Mouse (Mus musculus) heart, embryonic 11.5 days (tissue): ENCODE measurements around the gene Hoxd8. TPM values are rescaled to one million over a fixed set of nuclear protein-coding genes. Genes with fewer than 3 reads are reported as not detected.

ENCODE experiments used
- ATAC-seq: fragments of 200-750 bp; cut with Nextera tagmentation; replicated peaks from 2 replicates; pipeline ENCODE4 v1.8.0; 2017; ENCODE audit warnings: moderate library complexity; ENCODE audit not compliant: insufficient number of reproducible peaks, low FRiP score, low TSS enrichment
- H3K27ac ChIP-seq: fragments of 300-500 bp; sonication (generic); 2 replicates; pipeline ENCODE4 v1.5.1; 2014; ENCODE audit warnings: mild to moderate bottlenecking, low read depth, low read length
- H3K27me3 ChIP-seq: fragments of 300-500 bp; sonication (generic); 2 replicates; pipeline ENCODE4 v1.6.1; 2014; ENCODE audit warnings: mild to moderate bottlenecking, low read length, mixed read lengths; ENCODE audit not compliant: control insufficient read depth, insufficient read depth
- H3K36me3 ChIP-seq: fragments of 300-500 bp; sonication (generic); 2 replicates; pipeline ENCODE4 v1.6.1; 2014; ENCODE audit warnings: mild to moderate bottlenecking, low read length, moderate library complexity, mixed read lengths; ENCODE audit not compliant: control insufficient read depth, insufficient read depth
- H3K4me1 ChIP-seq: fragments of 300-500 bp; sonication (generic); 2 replicates; pipeline ENCODE4 v1.6.1; 2014; ENCODE audit warnings: low read length; ENCODE audit not compliant: control insufficient read depth, insufficient read depth
- H3K4me2 ChIP-seq: fragments of 300-500 bp; sonication (generic); 2 replicates; pipeline ENCODE4 v1.6.1; 2014; ENCODE audit warnings: mild to moderate bottlenecking, moderate library complexity
- H3K4me3 ChIP-seq: fragments of 300-500 bp; sonication (generic); 2 replicates; pipeline ENCODE4 v1.5.1; 2014; ENCODE audit warnings: low read depth, low read length
- H3K9ac ChIP-seq: fragments of 300-500 bp; sonication (generic); 2 replicates; pipeline ENCODE4 v1.6.1; 2014; ENCODE audit warnings: mild to moderate bottlenecking, low read depth, low read length, moderate library complexity
- H3K9me3 ChIP-seq: fragments of 300-500 bp; sonication (generic); replicated peaks from 2 replicates; pipeline ENCODE4 v1.6.1; 2016; ENCODE audit warnings: low read length; ENCODE audit not compliant: control insufficient read depth
- WGBS: fragments of 180-500 bp; shearing (Covaris S2); extraction: QIAGEN DNeasy Blood & Tissue Kit; methylation state at CpG from one replicate; pipeline ENCODE4 v1.1.7; 2014; ENCODE audit not compliant: insufficient replicate concordance; 5-methylcytosine and 5-hydroxymethylcytosine counted together
- polyA plus RNA-seq: library from polyadenylated mRNA; unstranded; fragments of >200 nt; fragmentation: Nextera tagmentation; extraction: Ambion mirVana; gene quantifications from 2 replicates; pipeline ENCODE4 v1.2.1, GENCODE M21; 2014

The Hoxd8 gene
- polyA plus RNA-seq, 1 experiment from 2014 or later: 0.30 TPM

DNA sequence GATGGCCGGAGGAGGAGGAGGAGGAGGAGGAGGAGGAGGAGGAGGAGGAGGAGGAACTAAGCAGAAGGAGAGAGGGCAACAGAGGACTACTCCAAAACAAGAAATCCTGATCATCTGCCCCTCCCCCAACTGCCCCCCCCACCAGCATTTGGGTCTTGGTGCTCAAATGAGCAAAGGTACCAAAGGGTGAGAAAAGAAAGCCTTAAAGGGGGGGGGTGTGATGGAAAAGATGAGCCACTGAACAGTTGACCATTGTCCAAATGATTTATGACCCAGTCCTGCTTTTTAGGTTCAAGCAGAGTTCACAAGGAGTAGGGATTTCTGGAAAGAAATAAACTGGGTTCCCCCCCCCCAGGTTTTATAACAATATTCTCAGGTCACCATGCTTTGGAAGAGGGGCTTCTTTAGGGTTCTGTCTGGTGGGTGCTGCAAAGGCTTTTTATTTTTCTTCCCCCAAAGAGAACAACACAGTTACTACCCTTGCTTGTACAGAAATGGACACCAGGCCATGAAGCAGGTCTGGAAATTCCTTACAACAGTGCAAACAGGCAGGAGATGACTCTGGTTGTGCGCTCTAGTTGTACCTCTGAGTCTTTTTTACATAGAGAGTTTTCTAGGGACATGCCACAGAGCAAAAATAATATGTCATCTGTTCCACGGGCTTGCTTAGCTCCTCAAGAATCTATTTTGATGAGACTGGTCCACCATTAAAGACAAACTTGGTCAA lies 37.0 kb downstream of the Hoxd8 start:
- H3K9me3 ChIP-seq: no peaks in the 10 kb centered on the region
- 20% methylated on average over 2 of the region's 3 CpGs for WGBS
- H3K4me2 ChIP-seq: no peak overlapping the region
- H3K36me3 ChIP-seq: no peaks in the 10 kb centered on the region
- no peak for ATAC-seq
- H3K4me1 ChIP-seq: no peaks in the 10 kb centered on the region; the same call in 1 of the 2 replicates
- no peak overlapping the region for H3K9ac ChIP-seq
- peaks cover 96% of the 10 kb centered on the region for H3K27me3 ChIP-seq
- H3K4me3 ChIP-seq: no peak overlapping the region
- H3K27ac ChIP-seq: no peak overlapping the region

DNA sequence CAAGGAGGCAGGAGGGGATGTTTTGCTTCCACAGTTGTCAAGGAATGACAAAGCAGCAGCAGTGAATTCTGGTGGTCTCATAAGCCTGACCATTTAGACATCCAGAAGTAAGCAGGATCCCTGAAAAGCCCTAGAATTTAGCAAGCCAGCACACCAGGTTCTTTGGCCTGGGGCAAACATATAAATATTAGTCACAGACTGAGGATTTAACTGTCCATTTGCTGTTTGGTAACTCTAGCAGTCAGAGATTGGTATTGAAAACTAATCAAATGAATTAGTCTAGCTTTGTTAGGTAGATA lies 37.5 kb downstream of the Hoxd8 start:
- Histone ChIP-seq H3K9ac (no peak overlapping the region), H3K4me1 (no peaks in the 10 kb centered on the region; the same call in 1 of the 2 replicates), H3K27ac (no peak overlapping the region), H3K36me3 (no peaks in the 10 kb centered on the region), H3K4me2 (no peak overlapping the region), H3K4me3 (no peak overlapping the region), H3K27me3 (peaks cover 96% of the 10 kb centered on the region), H3K9me3 (no peaks in the 10 kb centered on the region)
- ATAC-seq: no peak

DNA sequence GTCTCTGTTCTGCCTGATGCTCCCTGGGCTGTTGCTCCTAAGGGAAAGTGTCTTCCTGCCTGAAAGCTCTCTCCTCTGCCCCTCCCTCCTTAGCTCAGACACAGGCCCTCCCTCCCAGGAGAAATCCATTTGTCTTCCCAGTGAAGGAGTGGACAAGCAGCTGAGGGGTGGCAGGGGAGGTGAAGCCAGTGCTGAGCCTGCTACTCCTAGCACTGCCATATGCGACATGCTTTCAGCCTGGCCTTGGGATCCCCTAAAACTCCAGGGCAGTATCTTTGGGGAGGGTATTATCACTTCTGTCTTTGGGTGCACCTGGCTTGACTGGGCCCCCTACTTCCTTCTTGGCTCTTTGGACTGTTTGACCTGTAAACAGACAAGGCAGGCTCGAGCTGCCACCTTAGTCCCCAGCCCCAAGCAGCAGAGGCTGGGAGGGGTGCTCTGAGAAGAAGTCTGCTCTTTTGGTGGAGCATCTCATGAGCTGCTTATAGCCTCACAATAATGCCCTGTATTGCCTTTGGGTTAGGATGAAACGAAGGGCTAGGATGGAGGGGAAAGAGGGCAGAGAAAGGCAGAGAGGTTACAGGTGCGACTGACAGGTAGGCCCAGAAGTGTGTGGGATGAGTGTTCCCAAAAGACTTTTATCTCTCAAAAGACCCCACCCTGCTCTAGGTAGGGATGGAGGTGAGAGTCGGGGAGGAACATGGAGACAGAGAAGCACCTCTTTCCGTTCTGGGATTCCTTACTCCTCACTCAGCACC lies 41.3 kb downstream of the Hoxd8 start:
- no peaks in the 10 kb centered on the region for H3K9me3 ChIP-seq
- H3K4me2 ChIP-seq: 0 out of 2 replicates have a peak overlapping the region, but pooled peaks have one; percentile 35
- WGBS: 5% methylated on average over 6 of the region's 6 CpGs
- H3K27me3 ChIP-seq: peaks cover 95% of the 10 kb centered on the region
- H3K4me3 ChIP-seq: 0 out of 2 replicates have a peak overlapping the region, but pooled peaks have one; percentile 23
- H3K4me1 ChIP-seq: no peaks in the 10 kb centered on the region
- H3K9ac ChIP-seq: no peak overlapping the region
- ATAC-seq: no peak
- H3K36me3 ChIP-seq: no peaks in the 10 kb centered on the region
- no peak overlapping the region for H3K27ac ChIP-seq

DNA sequence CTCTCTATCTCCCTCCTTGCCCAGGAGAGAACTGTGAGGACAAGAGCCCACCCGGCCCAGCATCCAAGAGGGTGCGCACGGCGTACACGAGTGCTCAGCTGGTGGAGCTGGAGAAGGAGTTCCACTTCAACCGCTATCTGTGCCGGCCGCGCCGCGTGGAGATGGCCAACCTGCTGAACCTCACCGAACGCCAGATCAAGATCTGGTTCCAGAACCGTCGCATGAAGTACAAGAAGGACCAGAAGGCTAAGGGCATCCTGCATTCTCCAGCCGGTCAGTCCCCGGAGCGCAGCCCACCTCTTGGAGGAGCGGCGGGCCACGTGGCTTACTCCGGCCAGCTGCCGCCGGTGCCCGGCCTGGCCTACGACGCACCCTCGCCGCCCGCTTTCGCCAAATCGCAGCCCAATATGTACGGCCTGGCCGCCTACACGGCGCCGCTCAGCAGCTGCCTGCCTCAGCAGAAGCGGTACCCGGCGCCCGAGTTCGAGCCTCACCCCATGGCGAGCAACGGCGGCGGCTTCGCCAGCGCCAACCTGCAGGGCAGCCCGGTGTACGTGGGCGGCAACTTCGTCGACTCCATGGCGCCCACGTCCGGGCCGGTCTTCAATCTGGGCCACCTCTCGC lies 42.0 kb downstream of the Hoxd8 start:
- WGBS: 1% methylated on average over 58 of the region's 58 CpGs
- no peak overlapping the region for H3K9ac ChIP-seq
- H3K27ac ChIP-seq: no peak overlapping the region
- no peaks in the 10 kb centered on the region for H3K4me1 ChIP-seq
- H3K4me2 ChIP-seq: peak overlapping the region; percentile 35
- peaks cover 96% of the 10 kb centered on the region for H3K27me3 ChIP-seq
- no peak for ATAC-seq
- no peaks in the 10 kb centered on the region for H3K9me3 ChIP-seq
- H3K4me3 ChIP-seq: peak overlapping the region; percentile 23
- H3K36me3 ChIP-seq: no peaks in the 10 kb centered on the region

- Histone ChIP-seq H3K27me3 (peaks cover 96% of the 10 kb centered on the region), H3K27ac (no peak overlapping the region), H3K4me3 (peak overlapping the region; percentile 23; the same call in 1 of the 2 replicates), H3K4me1 (no peaks in the 10 kb centered on the region), H3K9ac (no peak overlapping the region), H3K9me3 (no peaks in the 10 kb centered on the region), H3K4me2 (peak overlapping the region; percentile 35), H3K36me3 (no peaks in the 10 kb centered on the region)
- WGBS: 2% methylated on average over 24 of the region's 24 CpGs
- ATAC-seq: no peak
Observed at GRCm38 (mm10) chr2:74747006-74747405, 42.6 kb downstream of the Hoxd8 start.

GRCm38 (mm10) chr2:74747661-74748141 lies 43.3 kb downstream of the Hoxd8 start:
- no peak overlapping the region for H3K9ac ChIP-seq
- no peak overlapping the region for H3K4me3 ChIP-seq
- no peak for ATAC-seq
- peaks cover 97% of the 10 kb centered on the region for H3K27me3 ChIP-seq
- H3K4me2 ChIP-seq: no peak overlapping the region; the same call in 1 of the 2 replicates
- no peaks in the 10 kb centered on the region for H3K36me3 ChIP-seq
- H3K4me1 ChIP-seq: peaks cover 2% of the 10 kb centered on the region; the same call in 1 of the 2 replicates
- H3K9me3 ChIP-seq: no peaks in the 10 kb centered on the region
- WGBS: 10% methylated on average over 11 of the region's 11 CpGs
- no peak overlapping the region for H3K27ac ChIP-seq

- no peak overlapping the region for H3K9ac ChIP-seq
- no peak overlapping the region for H3K27ac ChIP-seq
- no peaks in the 10 kb centered on the region for H3K36me3 ChIP-seq
- H3K27me3 ChIP-seq: peaks cover 99% of the 10 kb centered on the region
- no peak overlapping the region for H3K4me2 ChIP-seq
- ATAC-seq: no peak
- H3K9me3 ChIP-seq: no peaks in the 10 kb centered on the region
- 7% methylated on average over 9 of the region's 9 CpGs for WGBS
- peaks cover 10% of the 10 kb centered on the region; the same call in 1 of the 2 replicates for H3K4me1 ChIP-seq
- H3K4me3 ChIP-seq: no peak overlapping the region
Observed at GRCm38 (mm10) chr2:74748436-74748995, 44.1 kb downstream of the Hoxd8 start.

DNA sequence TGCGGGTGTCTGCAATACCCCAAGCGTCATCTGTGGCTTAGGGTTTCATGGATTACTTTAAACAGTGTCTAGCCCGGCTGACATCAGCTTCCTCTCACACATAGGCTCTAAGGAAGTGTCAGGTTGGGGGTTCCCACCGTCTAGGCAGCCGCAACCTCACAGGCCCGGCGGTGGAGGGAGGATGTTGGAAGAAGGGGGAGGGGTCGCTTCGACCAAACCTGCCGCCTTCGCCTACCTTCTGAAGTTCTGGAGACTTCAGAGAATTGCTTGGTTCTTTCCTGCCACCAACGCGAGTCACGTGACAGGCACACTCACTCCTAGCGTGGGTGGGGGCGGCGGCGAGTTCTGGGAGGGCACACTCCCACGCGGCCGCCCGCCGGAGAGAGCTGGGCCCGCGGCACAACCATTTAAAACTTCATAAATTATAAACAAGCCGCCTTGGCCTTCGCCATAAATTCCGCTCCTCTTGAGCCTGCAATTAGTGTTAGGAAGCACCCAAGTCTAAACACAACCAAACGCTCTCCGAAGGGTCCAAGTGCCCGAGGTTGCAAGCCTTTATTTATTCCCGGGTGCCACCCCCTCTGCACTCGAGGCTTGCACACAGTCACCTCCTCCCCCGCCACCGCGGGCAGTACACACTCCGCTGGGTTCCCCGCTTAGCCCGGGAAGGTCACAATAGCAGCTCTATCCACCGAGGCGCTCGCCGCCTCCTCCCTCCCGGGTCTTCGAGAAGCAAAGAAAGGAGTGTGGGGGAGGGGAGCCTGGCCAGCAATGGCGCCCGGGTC lies 45.1 kb downstream of the Hoxd8 start:
- H3K36me3 ChIP-seq: no peaks in the 10 kb centered on the region
- H3K9ac ChIP-seq: no peak overlapping the region
- peak overlapping the region; percentile 59 for H3K4me2 ChIP-seq
- peaks cover 10% of the 10 kb centered on the region; the same call in 1 of the 2 replicates for H3K4me1 ChIP-seq
- peaks cover 99% of the 10 kb centered on the region for H3K27me3 ChIP-seq
- ATAC-seq: no peak; the same call in 1 of the 2 replicates
- WGBS: under 1% methylated on average over 47 of the region's 47 CpGs
- no peak overlapping the region for H3K27ac ChIP-seq
- H3K9me3 ChIP-seq: no peaks in the 10 kb centered on the region
- H3K4me3 ChIP-seq: peak overlapping the region; percentile 32
